Mouse (Mus musculus): ENCODE data around the gene Olfr1012. TPM values are rescaled to one million over a fixed set of nuclear protein-coding genes. Genes with fewer than 3 reads are reported as not detected.
"Not testable (repeated sequence)": the region's sequence is repeated elsewhere in the genome, so short reads cannot be mapped to it uniquely, and the experiment has no call there.

The Olfr1012 gene
- not detected in 2 replicates for polyA plus RNA-seq (2015; fragmentation: Nextera tagmentation; extraction: Ambion mirVana)

- WGBS: 50% methylated on average over 1 of the region's 1 CpGs
- H3K36me3 ChIP-seq: no peaks in the 10 kb centered on the region
- no peak for ATAC-seq (ENCODE audit: insufficient read depth, low FRiP score, low read depth)
- H3K4me2 ChIP-seq: no peak within 1 kb of the TSS
- H3K9ac ChIP-seq: no peak within 1 kb of the TSS
- no peaks in the 10 kb centered on the region for H3K4me1 ChIP-seq
- no peaks in the 10 kb centered on the region for H3K9me3 ChIP-seq
- no peak within 1 kb of the TSS for H3K27ac ChIP-seq
- no peak within 1 kb of the TSS for H3K4me3 ChIP-seq (replicated peaks)
- H3K27me3 ChIP-seq (replicated peaks): no peaks in the 10 kb centered on the region
Observed at GRCm38 (mm10) chr2:85762666-85763065, at the start of gene Olfr1012. TSS of gene Olfr1012 (minus strand) at chr2:85762766.

GRCm38 (mm10) chr2:85804501-85804900, 41.9 kb upstream of the Olfr1012 start:
- Histone ChIP-seq H3K4me2 (no peak overlapping the region), H3K9ac (no peak overlapping the region), H3K36me3 (no peaks in the 10 kb centered on the region), H3K27me3 (replicated peaks) (no peaks in the 10 kb centered on the region), H3K4me1 (no peaks in the 10 kb centered on the region), H3K4me3 (replicated peaks) (no peak overlapping the region), H3K27ac (no peak overlapping the region), H3K9me3 (no peaks in the 10 kb centered on the region)
- ATAC-seq (ENCODE audit: insufficient read depth, low FRiP score, low read depth): no peak
- WGBS: 80% methylated on average over 4 of the region's 4 CpGs

- H3K4me2 ChIP-seq: no peak within 1 kb of the TSS
- no peaks in the 10 kb centered on the region for H3K27me3 ChIP-seq (replicated peaks)
- no peaks in the 10 kb centered on the region for H3K36me3 ChIP-seq
- no peak within 1 kb of the TSS for H3K4me3 ChIP-seq (replicated peaks)
- 88% methylated on average over 2 of the region's 2 CpGs for WGBS
- no peak for ATAC-seq (ENCODE audit: insufficient read depth, low FRiP score, low read depth)
- no peaks in the 10 kb centered on the region for H3K4me1 ChIP-seq
- H3K9ac ChIP-seq: no peak within 1 kb of the TSS
- no peak within 1 kb of the TSS for H3K27ac ChIP-seq
- no peaks in the 10 kb centered on the region for H3K9me3 ChIP-seq
Observed at GRCm38 (mm10) chr2:85802444-85802843, 39.9 kb upstream of the Olfr1012 start, which contains the start of gene Olfr1016. TSS of gene Olfr1016 (minus strand) at chr2:85802544.

- no peaks in the 10 kb centered on the region for H3K36me3 ChIP-seq
- no peaks in the 10 kb centered on the region for H3K27me3 ChIP-seq (replicated peaks)
- no peak overlapping the region for H3K27ac ChIP-seq
- H3K4me1 ChIP-seq: no peaks in the 10 kb centered on the region
- no peak for ATAC-seq (ENCODE audit: insufficient read depth, low FRiP score, low read depth)
- H3K4me3 ChIP-seq (replicated peaks): no peak overlapping the region
- WGBS: 50% methylated on average over 2 of the region's 2 CpGs
- no peaks in the 10 kb centered on the region for H3K9me3 ChIP-seq
- H3K9ac ChIP-seq: no peak overlapping the region
- no peak overlapping the region for H3K4me2 ChIP-seq
Observed at GRCm38 (mm10) chr2:85792331-85792730, 29.8 kb upstream of the Olfr1012 start.

- Histone ChIP-seq H3K36me3 (no peaks in the 10 kb centered on the region), H3K27me3 (replicated peaks) (no peaks in the 10 kb centered on the region), H3K9me3 (no peaks in the 10 kb centered on the region), H3K4me3 (replicated peaks) (no peak within 1 kb of the TSS), H3K4me1 (no peaks in the 10 kb centered on the region), H3K9ac (no peak within 1 kb of the TSS), H3K4me2 (no peak within 1 kb of the TSS), H3K27ac (no peak within 1 kb of the TSS)
- ATAC-seq (ENCODE audit: insufficient read depth, low FRiP score, low read depth): no peak
Observed at GRCm38 (mm10) chr2:85781717-85782116, 19.2 kb upstream of the Olfr1012 start, which contains the start of gene Olfr1015. TSS of gene Olfr1015 (plus strand) at chr2:85782017.

- Histone ChIP-seq H3K9me3 (no peaks in the 10 kb centered on the region), H3K27me3 (replicated peaks) (no peaks in the 10 kb centered on the region), H3K27ac (no peak within 1 kb of the TSS), H3K36me3 (no peaks in the 10 kb centered on the region), H3K4me2 (no peak within 1 kb of the TSS), H3K4me1 (no peaks in the 10 kb centered on the region), H3K9ac (no peak within 1 kb of the TSS), H3K4me3 (replicated peaks) (no peak within 1 kb of the TSS)
- no peak for ATAC-seq (ENCODE audit: insufficient read depth, low FRiP score, low read depth)
Observed at GRCm38 (mm10) chr2:85772413-85772812, 9.8 kb upstream of the Olfr1012 start, which contains the start of gene Olfr1014. TSS of gene Olfr1014 (plus strand) at chr2:85772713.

GRCm38 (mm10) chr2:85766798-85767197, 4.2 kb upstream of the Olfr1012 start, which contains the start of gene Olfr1013:
TSS of gene Olfr1013 (plus strand) at chr2:85767098.
- Histone ChIP-seq H3K4me3 (replicated peaks) (no peak within 1 kb of the TSS), H3K9ac (no peak within 1 kb of the TSS), H3K36me3 (no peaks in the 10 kb centered on the region), H3K27ac (no peak within 1 kb of the TSS), H3K27me3 (replicated peaks) (no peaks in the 10 kb centered on the region), H3K4me1 (no peaks in the 10 kb centered on the region), H3K9me3 (no peaks in the 10 kb centered on the region), H3K4me2 (no peak within 1 kb of the TSS)
- ATAC-seq (ENCODE audit: insufficient read depth, low FRiP score, low read depth): no peak

GRCm38 (mm10) chr2:85753822-85754221, 8.7 kb downstream of the Olfr1012 start:
- Histone ChIP-seq H3K4me2 (no peak overlapping the region), H3K27me3 (replicated peaks) (no peaks in the 10 kb centered on the region), H3K4me1 (no peaks in the 10 kb centered on the region), H3K9ac (no peak overlapping the region), H3K36me3 (no peaks in the 10 kb centered on the region), H3K27ac (no peak overlapping the region), H3K4me3 (replicated peaks) (no peak overlapping the region), H3K9me3 (no peaks in the 10 kb centered on the region)
- WGBS: 79% methylated on average over 4 of the region's 4 CpGs
- no peak for ATAC-seq (ENCODE audit: insufficient read depth, low FRiP score, low read depth)

GRCm38 (mm10) chr2:85725793-85726192, 36.8 kb downstream of the Olfr1012 start:
- H3K4me3 ChIP-seq (replicated peaks): no peak overlapping the region
- no peak for ATAC-seq (ENCODE audit: insufficient read depth, low FRiP score, low read depth)
- no peak overlapping the region for H3K9ac ChIP-seq
- no peaks in the 10 kb centered on the region for H3K36me3 ChIP-seq
- no peaks in the 10 kb centered on the region for H3K4me1 ChIP-seq
- no peaks in the 10 kb centered on the region for H3K9me3 ChIP-seq
- no peaks in the 10 kb centered on the region for H3K27me3 ChIP-seq (replicated peaks)
- WGBS: 10% methylated on average over 3 of the region's 3 CpGs
- no peak overlapping the region for H3K4me2 ChIP-seq
- H3K27ac ChIP-seq: no peak overlapping the region

GRCm38 (mm10) chr2:85715119-85715518, 47.4 kb downstream of the Olfr1012 start, which contains the start of gene Olfr1009:
TSS of gene Olfr1009 (plus strand) at chr2:85715419.
- H3K4me2 ChIP-seq: no peak within 1 kb of the TSS
- no peaks in the 10 kb centered on the region for H3K4me1 ChIP-seq
- H3K4me3 ChIP-seq (replicated peaks): no peak within 1 kb of the TSS
- H3K27me3 ChIP-seq (replicated peaks): no peaks in the 10 kb centered on the region
- no peak within 1 kb of the TSS for H3K9ac ChIP-seq
- 85% methylated on average over 1 of the region's 1 CpGs for WGBS
- no peaks in the 10 kb centered on the region for H3K9me3 ChIP-seq
- ATAC-seq (ENCODE audit: insufficient read depth, low FRiP score, low read depth): no peak
- H3K27ac ChIP-seq: no peak within 1 kb of the TSS
- H3K36me3 ChIP-seq: no peaks in the 10 kb centered on the region

GRCm38 (mm10) chr2:85711159-85711558, 51.4 kb downstream of the Olfr1012 start:
- H3K36me3 ChIP-seq: no peaks in the 10 kb centered on the region
- no peak overlapping the region for H3K9ac ChIP-seq
- H3K4me2 ChIP-seq: no peak overlapping the region
- no peak overlapping the region for H3K27ac ChIP-seq
- no peak overlapping the region for H3K4me3 ChIP-seq (replicated peaks)
- 17% methylated on average over 1 of the region's 1 CpGs for WGBS
- no peak for ATAC-seq (ENCODE audit: insufficient read depth, low FRiP score, low read depth)
- no peaks in the 10 kb centered on the region for H3K9me3 ChIP-seq
- H3K4me1 ChIP-seq: no peaks in the 10 kb centered on the region
- no peaks in the 10 kb centered on the region for H3K27me3 ChIP-seq (replicated peaks)

GRCm38 (mm10) chr2:85710680-85711079, 51.9 kb downstream of the Olfr1012 start:
- 29% methylated on average over 2 of the region's 2 CpGs for WGBS
- not testable (repeated sequence) for H3K36me3 ChIP-seq; ATAC-seq (ENCODE audit: insufficient read depth, low FRiP score, low read depth); H3K4me3 ChIP-seq (replicated peaks); H3K4me1 ChIP-seq; H3K27ac ChIP-seq; H3K9me3 ChIP-seq; H3K27me3 ChIP-seq (replicated peaks); H3K9ac ChIP-seq; H3K4me2 ChIP-seq
